ENCODE assay signal across 11 mouse cellular contexts in the genomic region with DNA sequence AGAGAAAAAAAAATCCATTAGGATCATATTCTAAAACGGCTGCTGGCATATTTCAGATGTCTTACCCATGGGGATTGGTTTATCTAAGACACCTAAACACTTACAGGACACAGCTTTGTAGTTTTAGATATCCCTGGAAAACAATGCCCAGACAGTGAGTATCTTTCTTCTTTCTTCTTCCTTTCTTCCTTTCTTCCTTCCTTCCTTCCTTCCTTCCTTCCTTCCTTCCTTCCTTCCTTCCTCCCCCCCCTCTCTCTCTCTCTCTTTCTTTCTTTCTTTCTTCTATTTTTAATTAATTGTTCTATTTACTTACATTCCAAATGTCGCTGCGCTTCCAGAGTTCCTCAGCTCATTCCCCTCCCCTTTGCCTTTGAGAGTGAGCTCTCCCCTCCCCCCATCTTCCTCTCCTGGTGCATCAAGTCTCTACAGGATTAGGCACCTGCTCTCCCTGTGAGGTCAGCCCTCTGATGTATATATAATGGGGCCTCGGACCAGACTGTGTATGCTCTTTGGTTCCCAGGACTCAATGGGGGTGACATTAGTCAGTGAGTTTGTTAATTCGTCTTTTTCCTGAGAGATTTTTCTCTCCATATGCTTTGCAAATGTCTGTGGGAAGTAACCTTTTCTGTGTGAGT.
DNase-seq lines count a peak whose midpoint lies in the region; ATAC-seq and TF ChIP-seq lines count a peak whose summit lies in the region.
"Had no signal": no experiment of that assay in that cellular context is flagged by ENCODE, and none has a peak within 500 bp of the region (broad histone marks: within the 10 kb centered on the region; RNA-seq: fewer than 3 reads in every experiment).

No protein-coding gene starts in this region.

- WGBS in heart, embryonic 14.5 days, result 14% methylated on average over 5 of the region's 5 CpGs
- WGBS in forebrain, embryonic 15.5 days, result 2% methylated on average over 5 of the region's 5 CpGs
- WGBS in midbrain, embryonic 14.5 days, result 2% methylated on average over 5 of the region's 5 CpGs
- WGBS in liver, embryonic 11.5 days, result 18% methylated on average over 5 of the region's 5 CpGs

- H3K27ac ChIP-seq in heart, embryonic 14.5 days (replicated peaks in 1 of 2; ENCODE audit: control insufficient read depth in 1 of 2, insufficient read depth in 1 of 2, low read depth in 2 of 2, low read length in 2 of 2), result no peak overlapping the region
- H3K27ac ChIP-seq in forebrain, embryonic 15.5 days (replicated peaks), result no peak overlapping the region
- H3K27ac ChIP-seq in midbrain, embryonic 14.5 days (replicated peaks; ENCODE audit: low read depth, low read length), result no peak overlapping the region
- no peak overlapping the region for H3K27ac ChIP-seq in liver, embryonic 11.5 days (ENCODE audit: low read depth, low read length)

- 0 out of 2 replicates have a peak, but pooled peaks cover 5% of the 10 kb centered on the region for H3K9me3 ChIP-seq in heart, embryonic 14.5 days (ENCODE audit: control insufficient read depth, low read length)
- H3K9me3 ChIP-seq in forebrain, embryonic 15.5 days, result peaks cover 8% of the 10 kb centered on the region; the same call in 1 of the 2 replicates
- H3K9me3 ChIP-seq in midbrain, embryonic 14.5 days (ENCODE audit: control insufficient read depth, low read length), result peaks cover 6% of the 10 kb centered on the region; the same call in 1 of the 2 replicates
- 0 out of 2 replicates have a peak, but pooled peaks cover 3% of the 10 kb centered on the region for H3K9me3 ChIP-seq in liver, embryonic 11.5 days (ENCODE audit: control insufficient read depth, low read length)

- no peak for DNase-seq in heart, postnatal 25 days (ENCODE audit: low spot score)
- DNase-seq in brain, embryonic 14.5 days (ENCODE audit: low read depth), result peak; percentile 63
- peak; percentile 60 for DNase-seq in midbrain, embryonic 14.5 days
- no peak for DNase-seq in liver, embryonic 11.5 days (ENCODE audit: low spot score)
- no peak for DNase-seq in adrenal gland, postnatal 14 days
- DNase-seq: lung, postnatal 36 days; thymus, adult 18-20 months had no signal

- TF ChIP-seq POLR2A in brain, embryonic 14.5 days (IDR thresholded peaks at IDR 0.05; ENCODE audit: borderline replicate concordance, extremely low read depth, insufficient read depth, insufficient read length, poor library complexity, severe bottlenecking), result no peak

- TF ChIP-seq CTCF in brain, embryonic 14.5 days (IDR thresholded peaks at IDR 0.05; ENCODE audit: borderline replicate concordance, extremely low read depth, insufficient read depth, insufficient read length), result no peak

- no peak overlapping the region for H3K4me3 ChIP-seq in heart, embryonic 14.5 days (ENCODE audit: control insufficient read depth in 1 of 2, insufficient read depth in 1 of 2, low read depth in 1 of 2, low read length in 2 of 2)
- H3K4me3 ChIP-seq in forebrain, embryonic 15.5 days, result no peak overlapping the region
- H3K4me3 ChIP-seq in midbrain, embryonic 14.5 days (replicated peaks; ENCODE audit: low read depth, low read length), result no peak overlapping the region
- no peak overlapping the region for H3K4me3 ChIP-seq in liver, embryonic 11.5 days (ENCODE audit: low read depth, low read length)
- H3K4me3 ChIP-seq: erythroblast, embryonic 14.5 days had no signal

- intact Hi-C loops in heart, postnatal 25 days (cut with DNase I), result loop anchor here (10.0 kb wide), 1 partner anchor 860 kb away; no protein-coding TSS in a partner anchor

- H3K36me3 ChIP-seq in heart, embryonic 14.5 days (ENCODE audit: control insufficient read depth, insufficient read depth, low read length), result no peaks in the 10 kb centered on the region
- peaks cover 21% of the 10 kb centered on the region for H3K36me3 ChIP-seq in forebrain, embryonic 15.5 days
- H3K36me3 ChIP-seq in midbrain, embryonic 14.5 days (ENCODE audit: control insufficient read depth, insufficient read depth, low read length), result peaks cover 7% of the 10 kb centered on the region; the same call in 1 of the 2 replicates
- H3K36me3 ChIP-seq in liver, embryonic 11.5 days (ENCODE audit: control insufficient read depth, insufficient read depth, low read length), result no peaks in the 10 kb centered on the region

- no peak for ATAC-seq in heart, embryonic 14.5 days (ENCODE audit: insufficient number of reproducible peaks, insufficient read depth, low FRiP score, low read depth)
- ATAC-seq in forebrain, embryonic 15.5 days (replicated peaks), result peak; percentile 30; the same call in 1 of the 2 replicates
- peak; percentile 79; the same call in 1 of the 2 replicates for ATAC-seq in midbrain, embryonic 14.5 days (ENCODE audit: low FRiP score, low TSS enrichment)
- no peak for ATAC-seq in liver, embryonic 11.5 days (replicated peaks; ENCODE audit: low FRiP score)
- ATAC-seq in granulocyte monocyte progenitor cell, adult 5-6 weeks (replicated peaks; ENCODE audit: poor library complexity, severe bottlenecking), result no peak

- no peak overlapping the region for H3K9ac ChIP-seq in heart, embryonic 14.5 days (ENCODE audit: low read length)
- no peak overlapping the region for H3K9ac ChIP-seq in forebrain, embryonic 15.5 days (replicated peaks)
- no peak overlapping the region for H3K9ac ChIP-seq in midbrain, embryonic 14.5 days (replicated peaks; ENCODE audit: low read length)
- no peak overlapping the region for H3K9ac ChIP-seq in liver, embryonic 11.5 days (ENCODE audit: low read depth, low read length)

- H3K4me1 ChIP-seq in heart, embryonic 14.5 days (ENCODE audit: control insufficient read depth in 2 of 2, insufficient read depth in 2 of 2, low read length in 2 of 2), result no peaks in the 10 kb centered on the region
- H3K4me1 ChIP-seq in forebrain, embryonic 15.5 days, result peaks cover 5% of the 10 kb centered on the region
- H3K4me1 ChIP-seq in midbrain, embryonic 14.5 days (ENCODE audit: control insufficient read depth, insufficient read depth, low read length), result no peaks in the 10 kb centered on the region
- H3K4me1 ChIP-seq in liver, embryonic 11.5 days (replicated peaks; ENCODE audit: control insufficient read depth, insufficient read depth, low read length), result no peaks in the 10 kb centered on the region

- peak overlapping the region; percentile 49 for H3K4me2 ChIP-seq in heart, embryonic 14.5 days (ENCODE audit: low read length)
- H3K4me2 ChIP-seq in forebrain, embryonic 15.5 days (replicated peaks), result no peak overlapping the region
- H3K4me2 ChIP-seq in midbrain, embryonic 14.5 days (ENCODE audit: low read length), result peak overlapping the region; percentile 27
- H3K4me2 ChIP-seq in liver, embryonic 11.5 days, result no peak overlapping the region

- no peaks in the 10 kb centered on the region for H3K27me3 ChIP-seq in heart, embryonic 14.5 days (ENCODE audit: control insufficient read depth, insufficient read depth, low read length)
- no peaks in the 10 kb centered on the region for H3K27me3 ChIP-seq in forebrain, embryonic 15.5 days
- H3K27me3 ChIP-seq in midbrain, embryonic 14.5 days (ENCODE audit: control insufficient read depth, insufficient read depth, low read length), result no peaks in the 10 kb centered on the region
- no peaks in the 10 kb centered on the region for H3K27me3 ChIP-seq in liver, embryonic 11.5 days (replicated peaks; ENCODE audit: control insufficient read depth, insufficient read depth, low read length)

Comparison
In these comparisons a context has a peak if more than half of its experiments do, and no peak if none do; other contexts are left out.
1. ATAC-seq: peak in forebrain, embryonic 15.5 days (single experiment) and midbrain, embryonic 14.5 days (single experiment); none in heart, embryonic 14.5 days (single experiment), liver, embryonic 11.5 days (single experiment) and granulocyte monocyte progenitor cell, adult 5-6 weeks (single experiment).
2. H3K4me2 ChIP-seq: peak in heart, embryonic 14.5 days (single experiment) and midbrain, embryonic 14.5 days (single experiment); none in forebrain, embryonic 15.5 days (single experiment) and liver, embryonic 11.5 days (single experiment).
3. DNase-seq: peak in brain, embryonic 14.5 days (single experiment) and midbrain, embryonic 14.5 days (single experiment); none in heart, postnatal 25 days (single experiment), liver, embryonic 11.5 days (single experiment) and adrenal gland, postnatal 14 days (single experiment).